Mouse (Mus musculus): Measurements from ENCODE around the gene Kctd17. TPM values are rescaled to one million over a fixed set of nuclear protein-coding genes. Genes with fewer than 3 reads are reported as not detected.

The Kctd17 gene
- 32.7 TPM for polyA plus RNA-seq (2017; shearing (Covaris generic))

DNA sequence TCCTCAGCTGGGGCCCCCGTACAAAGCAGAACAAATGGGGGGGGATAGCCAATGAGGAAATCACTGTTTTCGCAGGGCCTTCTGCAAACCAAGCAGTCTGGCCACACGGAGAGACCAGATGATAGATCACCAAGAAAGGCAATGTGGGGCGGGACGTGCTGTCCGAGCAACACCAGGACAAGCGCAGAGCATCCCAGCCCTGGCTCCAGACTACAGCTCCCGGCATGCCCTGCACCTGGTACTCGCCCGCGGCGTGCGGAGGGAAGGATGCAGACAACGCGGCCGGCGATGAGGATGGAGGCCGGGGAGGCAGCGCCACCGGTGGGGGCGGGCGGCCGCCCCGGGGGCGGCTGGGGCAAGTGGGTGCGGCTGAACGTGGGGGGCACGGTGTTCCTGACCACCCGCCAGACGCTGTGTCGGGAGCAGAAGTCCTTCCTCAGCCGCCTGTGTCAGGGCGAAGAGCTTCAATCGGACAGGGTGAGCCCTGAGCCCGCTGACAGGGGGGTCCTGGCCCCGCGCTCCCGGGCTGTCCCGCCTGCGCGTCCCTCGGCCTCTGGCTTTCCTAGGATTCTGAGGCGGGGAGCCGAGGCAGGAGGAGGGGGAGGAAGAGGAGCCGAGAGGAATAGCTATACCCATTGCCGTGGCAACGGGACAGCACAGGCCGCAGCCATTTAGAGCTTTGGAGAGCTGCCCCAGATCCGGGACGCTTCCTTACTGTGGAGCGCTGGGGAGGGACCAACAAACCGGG lies at the start of gene Kctd17:
Gene Kctd17 (plus strand): TSS at position 174 of the 748 bp plus-strand sequence.

DNA sequence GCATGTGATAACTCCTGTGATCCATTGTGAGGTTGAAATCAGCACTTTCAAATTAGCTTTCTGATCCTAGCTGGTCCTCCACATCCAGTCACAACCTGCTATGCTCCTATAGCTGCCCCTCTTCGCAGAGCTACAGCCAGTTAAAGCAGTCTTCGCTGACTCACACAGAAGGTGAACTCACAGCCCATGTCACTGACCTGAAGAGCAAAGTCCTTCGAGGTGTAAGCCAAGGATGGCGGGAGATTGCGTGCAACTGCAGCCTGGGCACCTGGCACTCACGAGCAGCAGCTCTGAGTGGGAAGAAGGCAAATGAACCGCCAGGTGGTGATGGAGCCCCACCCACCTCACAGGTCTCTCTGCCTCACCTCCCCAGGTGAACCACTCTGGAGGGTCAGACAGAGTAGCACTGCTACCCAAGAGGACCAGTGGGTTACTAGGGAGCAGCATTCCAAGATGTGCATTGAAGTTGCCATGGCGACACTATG lies 32.8 kb upstream of the Kctd17 start, which contains the start of gene Tex33:
Gene Tex33 (minus strand): TSS at position 435 of the 485 bp plus-strand sequence.

DNA sequence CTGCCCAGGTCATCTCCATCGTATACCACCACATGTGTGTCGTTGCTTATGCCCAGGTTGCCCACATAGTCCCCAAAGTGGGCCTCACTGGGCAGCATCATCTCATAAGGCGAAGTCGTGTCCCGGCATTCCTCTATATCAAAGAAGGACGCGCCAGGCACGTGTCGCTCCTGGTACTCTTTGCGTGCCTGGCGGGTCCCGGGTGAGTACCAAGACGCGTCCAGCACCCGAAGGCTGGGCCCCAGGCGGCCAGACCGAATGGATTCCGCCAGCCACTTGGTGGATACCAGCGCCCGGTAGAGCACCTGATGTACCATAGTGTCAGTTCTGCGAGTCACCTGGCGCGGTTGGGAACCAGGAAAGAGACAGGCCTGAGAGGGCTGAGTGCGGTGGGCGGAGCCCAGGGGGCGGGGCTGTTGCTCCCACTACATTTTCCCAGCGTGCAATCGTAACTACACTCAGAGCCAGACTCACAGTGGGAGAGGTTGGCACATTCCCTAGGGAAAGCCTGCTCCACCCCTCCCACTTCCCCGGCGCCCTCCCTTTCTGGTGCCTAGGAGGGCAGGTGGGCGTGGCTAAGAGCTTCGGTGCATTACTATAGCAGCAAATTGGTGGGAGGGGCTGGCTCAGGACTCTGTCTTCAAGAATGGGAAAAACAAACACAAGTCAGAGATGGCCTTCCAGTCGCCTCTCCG lies 22.7 kb upstream of the Kctd17 start, which contains the start of gene Tst:
Gene Tst (minus strand): TSS at position 391 of the 695 bp plus-strand sequence.

DNA sequence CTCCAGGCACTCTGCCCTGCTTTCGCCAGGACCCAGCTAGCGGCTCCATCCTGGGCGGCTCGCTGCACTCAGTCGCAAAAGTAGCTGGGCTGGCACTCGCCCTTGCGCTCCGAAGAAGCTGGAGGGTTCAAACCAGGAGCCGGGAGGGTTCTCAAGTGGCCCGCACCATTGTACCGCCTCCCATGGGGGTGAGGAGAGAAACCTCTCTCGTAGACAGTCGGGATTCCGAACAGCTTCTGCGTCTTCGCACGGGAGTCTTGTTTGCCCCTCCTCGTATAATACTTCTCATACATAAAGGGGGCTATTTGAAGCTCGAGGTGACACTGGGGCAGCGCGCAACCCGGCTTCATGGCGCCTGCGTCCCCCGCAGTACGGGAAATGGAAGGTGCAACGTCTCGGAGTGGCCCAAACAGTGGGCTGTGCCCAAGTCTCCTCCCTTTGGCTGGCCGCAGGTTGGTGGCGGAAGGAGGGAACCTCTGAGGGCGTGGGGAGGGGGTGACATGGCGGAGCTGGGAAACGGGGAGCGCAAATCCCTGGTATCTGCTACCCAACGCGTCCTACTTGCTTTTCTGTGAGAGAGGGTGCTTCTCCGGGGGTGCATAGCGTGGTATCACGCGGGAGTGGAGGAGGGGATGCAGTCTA lies 21.9 kb upstream of the Kctd17 start, which contains the start of gene Mpst:
Gene Mpst (plus strand): TSS at position 124 of the 642 bp plus-strand sequence.

DNA sequence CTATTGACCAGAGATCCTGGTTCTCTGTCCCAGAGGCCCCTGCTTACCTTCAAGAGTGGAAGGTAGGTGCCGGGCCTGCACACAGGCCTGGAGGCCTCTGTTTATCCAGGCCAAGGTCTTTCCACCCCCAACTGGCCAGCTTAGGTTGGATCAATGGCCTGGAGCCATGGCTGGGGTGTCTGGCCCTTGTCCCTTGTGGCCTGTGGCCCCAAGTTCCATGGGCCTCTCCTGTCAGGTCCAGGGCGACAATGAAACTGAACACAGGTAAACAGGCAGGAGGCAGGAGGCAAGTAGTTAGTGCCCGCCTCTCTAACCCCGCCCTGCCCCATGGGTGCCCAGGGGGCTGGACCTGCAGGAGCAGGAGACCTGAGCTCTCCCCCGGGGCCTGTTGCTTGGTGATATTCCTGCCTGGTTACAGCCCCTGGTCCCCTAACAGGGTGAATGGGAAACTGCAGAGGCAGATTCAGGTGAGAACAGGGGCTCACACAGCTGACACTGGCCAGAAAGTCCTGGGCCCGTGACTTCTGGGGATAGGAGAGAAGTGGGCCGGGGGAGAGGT lies 40.1 kb downstream of the Kctd17 start, which contains the start of gene Tmprss6:
Gene Tmprss6 (minus strand): TSS at position 256 of the 559 bp plus-strand sequence.

Other genes with a start within 250 kb of the Kctd17 start
- not detected for gene Pvalb, start 222.2 kb upstream of the Kctd17 start, polyA plus RNA-seq (2017; shearing (Covaris generic))
- gene Ncf4, start 183.8 kb upstream of the Kctd17 start, polyA plus RNA-seq (2017; shearing (Covaris generic)) = 254 TPM
- gene Csf2rb2, start 122.8 kb upstream of the Kctd17 start, polyA plus RNA-seq (2017; shearing (Covaris generic)) = 0.27 TPM
- 0.24 TPM for gene Csf2rb, start 102.8 kb upstream of the Kctd17 start, polyA plus RNA-seq (2017; shearing (Covaris generic))
- gene Tex33, start 32.7 kb upstream of the Kctd17 start, polyA plus RNA-seq (2017; shearing (Covaris generic)) = not detected
- gene Tst, start 22.7 kb upstream of the Kctd17 start, polyA plus RNA-seq (2017; shearing (Covaris generic)) = 0.67 TPM
- gene Mpst, start 22.1 kb upstream of the Kctd17 start, polyA plus RNA-seq (2017; shearing (Covaris generic)) = 7.3 TPM
- gene Tmprss6, start 40.1 kb downstream of the Kctd17 start, polyA plus RNA-seq (2017; shearing (Covaris generic)) = not detected
- 1,212 TPM for gene Il2rb, start 66.7 kb downstream of the Kctd17 start, polyA plus RNA-seq (2017; shearing (Covaris generic))
- gene C1qtnf6, start 102.9 kb downstream of the Kctd17 start, polyA plus RNA-seq (2017; shearing (Covaris generic)) = 10.2 TPM
- not detected for gene Sstr3, start 116.1 kb downstream of the Kctd17 start, polyA plus RNA-seq (2017; shearing (Covaris generic))
- 3,417 TPM for gene Rac2, start 144.2 kb downstream of the Kctd17 start, polyA plus RNA-seq (2017; shearing (Covaris generic))
- 484 TPM for gene Cyth4, start 168.5 kb downstream of the Kctd17 start, polyA plus RNA-seq (2017; shearing (Covaris generic))

All from activated CD4-positive, CD25-positive, alpha-beta regulatory T cell, adult 9 weeks (primary cell).